Mouse (Mus musculus) layer of hippocampus, adult 11-12 months (tissue): ENCODE data around the gene Gm13539.
A peak's percentile ranks its signal among the peaks of the same experiment; 100 is the strongest.
"Not testable (repeated sequence)": the region's sequence is repeated elsewhere in the genome, so short reads cannot be mapped to it uniquely, and the experiment has no call there.

ENCODE experiments used
- DNase-seq: peaks from one replicate; pipeline ENCODE4 v3.0.0; 2022; ENCODE audit warnings: low spot score

The Gm13539 gene

GRCm38 (mm10) chr2:25781957-25782356, at the start of gene Gm13539:
Gm13539 (plus strand) TSS chr2:25782257.
- DNase-seq: no peak

GRCm38 (mm10) chr2:25733199-25733930, 48.7 kb upstream of the Gm13539 start:
- DNase-seq: no peak

GRCm38 (mm10) chr2:25736709-25737108, 45.3 kb upstream of the Gm13539 start, which contains the start of gene Obp2b:
Obp2b (plus strand) TSS chr2:25737009.
- DNase-seq: not testable (repeated sequence)

GRCm38 (mm10) chr2:25741671-25742070, 40.4 kb upstream of the Gm13539 start:
- DNase-seq: no peak

- no peak for DNase-seq
These were observed 27.9 kb upstream of the Gm13539 start for GRCm38 (mm10) chr2:25754201-25754600.

- no peak for DNase-seq
These were observed 23.9 kb upstream of the Gm13539 start for GRCm38 (mm10) chr2:25758064-25758625.

GRCm38 (mm10) chr2:25765269-25765668, 16.8 kb upstream of the Gm13539 start, which contains the start of gene Lcn3:
Lcn3 (plus strand) TSS chr2:25765569.
- no peak for DNase-seq

GRCm38 (mm10) chr2:25767764-25768163, 14.3 kb upstream of the Gm13539 start:
- no peak for DNase-seq

- no peak for DNase-seq
These were observed 8.6 kb upstream of the Gm13539 start for GRCm38 (mm10) chr2:25773507-25773906.

GRCm38 (mm10) chr2:25774640-25775039, 7.4 kb upstream of the Gm13539 start:
- no peak for DNase-seq

GRCm38 (mm10) chr2:25775991-25776390, 6.1 kb upstream of the Gm13539 start:
- DNase-seq: no peak

GRCm38 (mm10) chr2:25776717-25777116, 5.3 kb upstream of the Gm13539 start, which contains the start of gene Lcn11:
Lcn11 (plus strand) TSS chr2:25777017.
- no peak for DNase-seq

- DNase-seq: no peak
These were observed 3.0 kb upstream of the Gm13539 start for GRCm38 (mm10) chr2:25779076-25779475.

- no peak for DNase-seq
These were observed 1.1 kb upstream of the Gm13539 start for GRCm38 (mm10) chr2:25780921-25781320.

GRCm38 (mm10) chr2:25785573-25786322, 3.7 kb downstream of the Gm13539 start:
- DNase-seq: no peak

- DNase-seq: no peak
These were observed 7.0 kb downstream of the Gm13539 start for GRCm38 (mm10) chr2:25789092-25789491.

- no peak for DNase-seq
These were observed 15.6 kb downstream of the Gm13539 start for GRCm38 (mm10) chr2:25797635-25798034.

GRCm38 (mm10) chr2:25798065-25798464, 16.0 kb downstream of the Gm13539 start:
- no peak for DNase-seq

GRCm38 (mm10) chr2:25811711-25812110, 29.7 kb downstream of the Gm13539 start:
- no peak for DNase-seq

- DNase-seq: no peak
These were observed 31.3 kb downstream of the Gm13539 start for GRCm38 (mm10) chr2:25813364-25813763.

- DNase-seq: not testable (repeated sequence)
These were observed 33.7 kb downstream of the Gm13539 start, which contains the start of gene Glt6d1 for GRCm38 (mm10) chr2:25815748-25816147. Glt6d1 (minus strand) TSS chr2:25815848.

GRCm38 (mm10) chr2:25822806-25823205, 40.7 kb downstream of the Gm13539 start, which contains the start of gene Lcn9:
Lcn9 (plus strand) TSS chr2:25823153.
- peak; percentile 62 for DNase-seq

GRCm38 (mm10) chr2:25824751-25825150, 42.7 kb downstream of the Gm13539 start:
- no peak for DNase-seq
